Mouse (Mus musculus): ENCODE results near the gene St8sia1.

Gene St8sia1

DNA sequence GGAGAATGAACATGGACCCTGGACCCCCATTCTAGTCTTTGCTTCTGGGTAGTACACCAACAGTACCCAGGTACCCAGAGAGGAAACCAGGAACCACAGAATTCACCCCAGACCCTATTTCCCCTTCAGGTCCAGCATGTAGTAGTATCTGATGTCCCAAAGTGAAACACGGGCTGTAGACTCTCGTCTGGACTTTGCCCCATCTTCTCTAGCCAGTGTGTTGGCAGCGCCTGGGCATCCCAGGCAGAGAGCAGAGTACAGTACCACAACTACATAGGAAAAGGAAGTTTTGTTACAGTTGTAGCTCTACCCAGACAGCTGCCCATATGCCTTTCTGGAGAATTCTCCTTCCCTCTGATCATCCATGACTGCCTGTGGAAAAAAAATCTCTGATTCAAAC is 134.0 kb downstream of the St8sia1 start:
- no peak for DNase-seq (ENCODE audit: low read depth, low spot score)

DNA sequence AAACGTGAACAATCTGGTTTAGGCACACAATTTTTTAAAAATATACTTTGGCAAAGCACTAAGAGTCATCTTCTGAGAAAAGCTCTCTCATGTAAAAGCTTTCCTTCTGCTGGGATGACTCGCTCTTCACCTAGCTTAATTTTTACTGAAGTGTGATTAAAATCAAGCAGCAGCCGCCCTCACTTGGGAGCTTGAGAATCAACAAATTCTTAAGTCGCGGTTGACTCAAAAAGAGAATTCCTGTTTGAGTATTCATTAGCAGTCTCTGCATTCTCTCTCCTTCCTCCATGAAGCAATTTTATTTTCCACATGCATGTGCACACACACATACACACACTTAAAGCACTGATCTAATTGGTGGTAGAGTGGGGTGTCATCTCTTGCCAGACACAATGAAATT is 138.8 kb downstream of the St8sia1 start:
- no peak for DNase-seq (ENCODE audit: low read depth, low spot score)

DNA sequence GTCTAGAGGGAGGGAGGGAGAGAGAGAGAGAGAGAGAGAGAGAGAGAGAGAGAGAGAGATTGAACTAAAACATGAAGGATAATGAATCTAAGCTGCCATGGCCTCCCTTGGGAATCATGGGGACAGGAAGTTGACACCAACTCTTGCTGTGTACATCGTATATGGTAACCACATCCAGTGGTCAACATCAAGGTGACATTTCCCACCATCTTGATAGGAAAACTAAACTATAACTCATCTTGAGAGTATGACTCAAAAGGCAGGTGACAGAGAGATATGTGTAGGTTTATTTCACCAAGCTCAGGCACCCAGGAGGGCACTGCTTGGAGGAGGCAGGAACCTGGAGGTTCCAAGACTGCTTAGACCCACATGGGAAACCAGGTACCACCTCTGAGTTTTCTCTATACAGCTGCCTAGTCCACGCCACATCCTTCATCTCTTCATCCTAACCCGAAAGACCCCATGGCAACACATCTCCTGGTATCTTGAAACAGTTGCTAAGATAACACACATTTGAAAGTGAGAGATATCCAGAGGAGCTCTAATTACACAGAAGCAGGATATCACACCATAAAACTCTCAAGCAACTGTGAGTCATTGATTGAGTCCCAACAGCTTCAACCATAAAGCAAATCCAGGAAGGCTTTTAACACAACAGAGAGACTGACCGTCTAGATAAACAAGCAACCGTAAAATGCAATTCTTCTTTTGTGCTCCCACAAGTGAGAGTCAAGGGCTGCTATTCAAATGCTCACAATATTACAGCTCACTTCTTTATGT is 141.1 kb downstream of the St8sia1 start:
- no peak for DNase-seq (ENCODE audit: low read depth, low spot score)

DNA sequence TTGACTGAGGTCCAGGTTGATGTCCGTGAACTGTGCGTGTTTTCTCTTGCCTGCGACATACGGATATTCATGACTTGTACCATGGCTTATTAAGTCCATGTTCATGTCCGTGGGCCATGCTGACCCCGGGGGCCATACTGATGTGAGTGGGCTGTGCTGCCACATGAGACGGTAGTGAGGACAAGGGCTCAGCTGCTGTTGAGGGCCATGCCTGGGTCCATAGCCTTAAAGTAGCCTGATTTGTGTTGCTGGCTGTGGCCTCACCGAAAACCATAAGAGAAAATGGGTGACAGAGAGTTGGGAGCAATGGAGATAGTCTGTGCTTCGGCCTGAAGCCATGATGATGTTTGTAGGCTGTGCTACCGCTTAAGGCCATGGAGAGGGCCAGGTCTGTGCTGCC is 145.9 kb downstream of the St8sia1 start:
- DNase-seq (ENCODE audit: low read depth, low spot score) = no peak

DNA sequence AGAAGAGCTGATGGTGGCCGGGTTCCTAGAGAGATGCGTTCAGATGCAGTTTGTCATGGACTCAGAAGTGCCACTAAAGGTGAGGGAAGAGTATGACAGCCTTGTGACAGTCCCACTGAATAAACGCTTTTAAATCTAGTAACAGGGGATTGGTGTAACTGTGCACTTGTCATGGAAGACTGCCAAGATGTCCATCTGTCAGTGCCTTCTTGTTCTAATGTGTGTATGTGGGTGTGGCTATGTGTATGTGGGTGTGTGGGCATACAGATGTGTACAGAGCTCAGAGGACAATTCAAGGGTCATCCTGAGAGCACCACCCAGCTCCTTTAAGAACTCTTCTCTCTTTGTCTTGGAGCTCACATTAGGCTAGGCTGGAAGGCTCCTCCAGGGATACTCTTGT is 148.7 kb downstream of the St8sia1 start:
- DNase-seq (ENCODE audit: low read depth, low spot score) = no peak

DNA sequence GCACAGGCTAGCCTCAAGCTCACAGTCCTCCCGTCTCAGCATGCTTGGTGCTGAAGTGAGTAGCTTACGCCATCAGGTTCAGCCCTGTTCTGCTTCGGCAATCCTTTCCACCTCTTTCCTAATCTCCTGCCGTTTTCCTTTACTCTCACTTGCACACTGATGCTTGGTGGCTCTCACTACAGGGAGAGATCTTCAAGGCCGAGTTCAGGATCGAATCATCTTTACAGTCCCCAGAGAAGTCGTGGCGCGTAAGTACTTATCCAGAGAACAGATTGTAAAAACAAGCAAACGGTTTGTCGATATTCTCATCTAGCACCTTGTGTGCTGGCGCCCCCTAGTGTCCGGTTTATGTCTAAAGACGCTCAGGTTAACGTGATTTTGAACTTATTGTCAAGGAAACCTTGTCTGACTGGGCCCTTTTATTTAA is 149.7 kb downstream of the St8sia1 start:
- DNase-seq (ENCODE audit: low read depth, low spot score) = peak; percentile 71

DNA sequence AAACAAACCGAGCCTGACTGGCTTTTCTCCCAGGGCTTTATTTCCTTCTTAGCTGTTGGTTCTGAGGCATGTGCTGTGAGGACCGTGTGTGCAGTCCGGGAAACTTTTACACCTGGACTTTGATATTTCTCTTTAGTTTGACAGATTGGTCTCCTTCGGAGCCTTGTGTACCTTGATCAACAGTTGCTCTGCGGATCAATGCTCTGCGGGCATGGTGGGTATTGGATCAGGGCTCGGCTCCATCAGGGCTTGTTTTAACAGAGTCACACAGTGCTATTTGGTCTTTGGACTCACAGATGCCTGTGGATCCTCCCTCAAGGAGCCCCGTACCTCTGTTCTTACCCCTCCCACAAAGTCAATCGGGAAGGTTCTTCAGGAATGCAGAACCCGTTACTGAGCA is 150.2 kb downstream of the St8sia1 start:
- DNase-seq (ENCODE audit: low read depth, low spot score) = no peak

DNA sequence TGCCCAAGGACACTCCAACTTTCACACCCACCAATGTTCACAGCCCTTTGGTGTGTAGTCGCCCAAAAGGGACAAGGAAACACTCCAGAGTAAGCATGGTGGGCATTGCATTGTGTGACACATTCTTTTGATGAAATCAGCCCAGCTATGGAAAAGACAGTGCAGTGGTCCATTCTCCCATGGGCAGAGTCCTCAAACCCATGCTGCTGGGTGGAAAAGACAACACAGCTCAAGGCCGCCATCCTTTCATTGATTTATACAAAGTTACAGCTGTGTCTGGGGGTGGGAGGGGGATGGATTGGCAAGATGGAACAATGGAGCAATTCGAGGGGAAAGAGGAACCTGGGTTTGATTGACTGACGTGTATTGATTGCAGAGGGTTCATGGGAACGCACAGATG is 151.3 kb downstream of the St8sia1 start:
- no peak for DNase-seq (ENCODE audit: low read depth, low spot score)

DNA sequence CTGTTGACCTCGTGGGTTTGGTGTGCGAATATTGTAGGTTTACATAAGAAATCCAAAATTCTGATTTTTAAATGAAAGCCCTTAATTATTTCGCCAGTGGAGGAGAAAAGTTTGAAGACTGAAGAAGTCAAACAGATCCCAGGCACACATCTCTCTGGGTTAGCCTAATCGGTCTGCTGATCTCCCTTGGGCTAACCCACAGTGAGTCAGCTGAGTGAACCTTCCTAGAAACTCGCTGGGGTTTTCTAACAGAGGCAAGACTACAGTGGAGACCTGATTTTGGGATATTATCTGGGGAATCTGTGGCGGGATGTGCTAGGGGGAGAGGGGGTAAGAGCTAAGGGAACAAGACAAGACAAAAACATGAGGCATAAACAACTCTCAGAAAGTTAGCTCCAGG is 154.0 kb downstream of the St8sia1 start:
- DNase-seq (ENCODE audit: low read depth, low spot score) = no peak

DNA sequence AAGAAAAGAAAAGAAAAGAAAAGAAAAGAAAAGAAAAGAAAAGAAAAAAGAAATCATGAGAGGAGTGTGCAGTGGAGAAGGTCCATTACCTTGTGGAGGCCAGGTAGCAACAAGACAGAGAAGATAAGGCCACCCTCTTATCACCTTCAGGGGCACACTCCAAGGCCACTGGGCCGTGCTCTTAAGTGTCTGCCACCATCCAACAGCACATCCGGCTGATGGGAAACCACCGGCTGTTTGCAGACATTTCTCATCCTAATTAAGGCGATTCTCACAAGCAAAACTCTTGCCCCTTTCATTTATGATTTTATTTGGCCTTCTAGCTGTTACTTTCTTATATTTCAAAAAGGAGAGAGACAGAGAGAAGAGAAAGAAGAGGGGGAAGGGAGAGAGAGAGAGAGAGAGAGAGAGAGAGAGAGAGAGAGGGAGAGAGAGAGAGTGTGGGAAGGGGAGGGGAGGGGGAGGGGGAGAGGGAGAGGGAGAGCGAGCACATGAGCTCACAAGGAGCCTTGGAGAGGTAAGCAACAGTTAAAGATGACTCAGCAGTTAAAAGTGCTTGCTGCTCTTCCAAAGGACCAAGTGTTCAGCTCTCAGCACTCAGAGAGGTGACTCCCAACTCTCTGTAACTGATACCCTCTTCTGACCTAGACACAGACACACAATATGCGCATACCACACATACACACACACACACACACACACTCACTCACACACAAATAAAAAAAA is 154.7 kb downstream of the St8sia1 start:
- no peak for DNase-seq (ENCODE audit: low read depth, low spot score)

DNA sequence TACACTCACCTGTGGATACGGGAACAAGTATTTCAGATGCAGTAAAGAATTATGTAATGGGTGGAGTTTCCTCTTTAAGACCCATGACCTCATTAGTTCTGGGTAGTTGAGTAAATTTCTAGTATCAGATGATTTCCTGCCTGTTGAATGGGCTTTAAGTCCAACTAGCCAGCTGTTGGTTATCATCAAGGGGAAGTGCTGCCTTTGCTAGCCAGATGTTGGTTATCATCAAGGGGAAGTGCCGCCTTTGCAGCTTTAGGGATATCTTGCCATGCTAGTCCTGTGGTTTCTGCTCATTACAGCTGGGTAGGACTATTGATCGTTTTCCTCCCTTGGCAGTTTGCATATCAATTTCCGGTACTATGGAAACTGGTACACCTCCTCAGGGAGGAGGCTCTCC is 157.9 kb downstream of the St8sia1 start:
- DNase-seq (ENCODE audit: low read depth, low spot score) = no peak

DNA sequence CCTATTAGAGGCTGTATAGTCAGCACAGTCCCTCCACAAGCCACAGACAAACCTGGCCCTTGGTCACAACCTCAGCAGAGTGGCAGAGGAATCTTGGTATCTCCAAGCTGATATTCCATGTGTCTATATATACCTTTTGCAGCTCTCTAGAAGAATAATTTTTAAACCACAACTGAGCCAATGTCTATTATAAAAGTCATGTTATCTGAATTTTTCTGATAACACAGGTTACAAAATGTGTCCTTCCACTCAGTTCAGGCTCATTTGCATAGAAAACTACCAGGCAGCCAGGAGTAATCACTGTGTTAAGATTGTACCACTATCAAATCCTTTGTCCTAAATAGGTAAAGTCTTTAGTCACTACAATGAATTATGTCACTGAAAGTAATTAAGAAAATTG is 159.8 kb downstream of the St8sia1 start, which contains the start of gene Sult6b2:
Gene Sult6b2 (minus strand): TSS at position 101 of the 400 bp plus-strand sequence.
- DNase-seq (ENCODE audit: low read depth, low spot score) = no peak

DNA sequence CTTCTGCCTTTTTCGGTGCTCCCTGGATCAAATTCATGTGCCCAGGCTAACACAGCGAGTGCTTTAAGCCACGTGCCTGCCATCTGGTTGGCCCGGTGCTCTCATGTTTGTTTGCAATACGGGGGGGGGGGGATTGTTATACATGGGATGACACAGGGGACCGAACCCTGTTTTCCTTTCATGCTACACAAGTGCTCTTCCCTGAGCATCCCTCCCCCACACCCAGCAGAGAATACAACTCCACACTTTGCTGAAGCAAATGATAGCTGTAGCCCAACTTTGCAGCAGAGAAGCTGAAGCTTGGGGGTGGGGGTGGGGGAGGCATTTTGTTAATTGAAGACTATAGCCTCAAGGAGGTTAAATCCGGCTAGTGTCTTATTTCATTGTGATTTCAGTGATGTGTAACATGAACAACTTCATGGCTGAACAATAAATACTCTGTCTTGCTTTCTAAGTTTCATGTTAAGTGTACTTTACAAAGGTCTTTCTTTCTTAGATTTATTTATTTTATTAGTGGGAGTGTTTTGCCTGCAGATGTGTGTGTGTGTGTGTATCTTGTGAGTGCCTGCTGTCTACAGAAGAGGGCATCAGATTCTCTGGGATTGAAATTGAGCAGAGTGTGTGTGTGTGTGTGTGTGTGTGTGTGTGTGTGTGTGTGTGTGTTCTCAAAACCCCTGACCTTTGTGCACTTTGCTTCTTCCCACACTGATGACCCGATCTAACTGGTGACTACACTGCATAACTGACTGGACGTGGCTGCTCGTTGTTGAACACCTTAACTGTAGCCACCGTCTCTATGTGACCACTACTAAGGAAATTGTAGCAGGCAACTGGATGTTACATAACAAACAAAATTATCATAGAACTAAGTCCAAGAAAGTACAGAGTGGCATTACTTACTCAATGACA is 161.4 kb downstream of the St8sia1 start:
- DNase-seq (ENCODE audit: low read depth, low spot score) = no peak

DNA sequence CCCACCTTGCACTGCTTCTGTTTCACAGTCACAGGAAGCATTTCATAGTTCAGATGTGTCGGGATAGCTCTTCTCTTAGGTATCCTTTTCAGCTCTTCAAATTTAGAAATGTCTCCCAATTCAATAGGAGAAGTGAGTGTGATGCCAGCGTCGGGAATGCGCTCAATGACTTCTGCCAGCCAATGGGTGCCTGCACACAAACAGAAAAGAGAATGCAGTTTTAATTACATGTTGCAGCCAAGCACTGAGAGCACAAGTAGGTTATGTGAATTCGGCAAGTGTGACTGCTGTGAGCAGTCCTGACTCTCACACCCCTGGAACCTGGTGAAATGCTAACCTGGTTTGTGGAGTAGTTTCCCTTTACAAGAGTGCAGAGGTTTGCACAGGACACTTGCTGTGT is 162.6 kb downstream of the St8sia1 start:
- DNase-seq (ENCODE audit: low read depth, low spot score) = no peak

DNA sequence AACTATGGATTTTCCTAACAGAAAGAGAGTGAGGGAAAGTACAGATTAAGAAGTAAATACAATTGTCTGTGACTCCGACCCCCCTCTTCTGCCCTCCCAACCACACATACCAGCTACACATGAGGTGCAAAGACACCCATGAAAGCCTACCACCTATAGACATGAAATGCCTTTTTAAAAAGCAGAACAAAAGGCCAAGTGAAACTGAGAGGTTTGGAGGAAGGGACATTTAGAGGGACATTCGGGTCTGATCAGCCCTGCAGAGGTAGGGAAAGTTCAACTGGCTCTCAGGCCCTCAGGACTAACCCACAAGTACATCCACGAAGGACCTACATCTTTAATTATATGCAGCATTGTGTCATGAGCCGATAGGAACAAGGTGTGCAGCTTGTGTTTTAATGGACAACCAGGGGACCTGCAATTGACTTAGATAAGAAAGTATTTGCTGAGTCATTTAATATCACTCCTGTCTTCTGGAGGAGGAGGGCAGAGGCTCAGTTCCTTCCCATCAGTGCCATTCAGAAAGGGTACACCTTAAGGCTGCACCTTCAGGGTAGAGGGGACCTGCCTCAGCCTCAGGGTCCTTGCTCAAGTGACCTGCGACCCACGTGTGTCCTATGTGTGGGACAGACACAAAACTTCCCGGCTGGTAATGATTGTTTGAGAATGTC is 164.4 kb downstream of the St8sia1 start:
- DNase-seq (ENCODE audit: low read depth, low spot score) = no peak

DNA sequence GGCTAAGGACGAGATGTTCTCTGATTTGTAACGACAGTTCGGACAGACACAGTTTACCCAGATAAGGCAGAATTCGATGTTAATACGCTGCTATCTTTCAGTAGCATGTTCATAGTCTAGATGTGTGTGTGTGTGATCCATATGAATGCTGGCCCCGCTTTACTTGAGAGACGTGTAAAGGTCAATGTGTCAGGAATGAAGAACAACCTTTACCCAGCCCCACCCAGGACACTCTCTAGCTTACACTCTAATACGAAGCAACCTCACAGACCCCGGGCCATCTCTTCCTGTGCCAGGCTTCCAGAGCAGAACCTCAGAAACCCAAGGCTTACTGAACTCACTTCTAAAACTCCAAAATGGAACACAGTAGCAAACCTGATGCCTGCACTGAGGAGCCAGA is 165.4 kb downstream of the St8sia1 start:
- no peak for DNase-seq (ENCODE audit: low read depth, low spot score)

DNA sequence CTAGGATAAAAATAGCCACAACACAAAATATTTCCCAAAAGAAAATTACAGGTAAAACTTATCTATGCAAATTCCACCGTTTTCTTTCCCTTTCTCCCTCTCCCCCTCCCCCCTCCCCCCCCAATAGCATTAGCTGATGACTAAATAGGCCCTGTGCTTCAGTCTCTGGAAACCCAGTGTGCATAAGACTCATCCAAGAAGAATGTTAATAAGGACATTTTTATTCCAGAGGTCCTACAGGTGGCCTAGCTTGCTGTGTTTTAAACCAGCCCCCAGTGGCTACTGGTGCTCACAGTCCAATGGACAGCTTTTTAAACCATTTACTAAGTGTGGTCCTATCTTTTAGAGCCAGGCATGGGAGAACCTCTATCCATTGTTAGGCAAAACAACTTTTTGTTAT is 166.3 kb downstream of the St8sia1 start:
- no peak for DNase-seq (ENCODE audit: low read depth, low spot score)

DNA sequence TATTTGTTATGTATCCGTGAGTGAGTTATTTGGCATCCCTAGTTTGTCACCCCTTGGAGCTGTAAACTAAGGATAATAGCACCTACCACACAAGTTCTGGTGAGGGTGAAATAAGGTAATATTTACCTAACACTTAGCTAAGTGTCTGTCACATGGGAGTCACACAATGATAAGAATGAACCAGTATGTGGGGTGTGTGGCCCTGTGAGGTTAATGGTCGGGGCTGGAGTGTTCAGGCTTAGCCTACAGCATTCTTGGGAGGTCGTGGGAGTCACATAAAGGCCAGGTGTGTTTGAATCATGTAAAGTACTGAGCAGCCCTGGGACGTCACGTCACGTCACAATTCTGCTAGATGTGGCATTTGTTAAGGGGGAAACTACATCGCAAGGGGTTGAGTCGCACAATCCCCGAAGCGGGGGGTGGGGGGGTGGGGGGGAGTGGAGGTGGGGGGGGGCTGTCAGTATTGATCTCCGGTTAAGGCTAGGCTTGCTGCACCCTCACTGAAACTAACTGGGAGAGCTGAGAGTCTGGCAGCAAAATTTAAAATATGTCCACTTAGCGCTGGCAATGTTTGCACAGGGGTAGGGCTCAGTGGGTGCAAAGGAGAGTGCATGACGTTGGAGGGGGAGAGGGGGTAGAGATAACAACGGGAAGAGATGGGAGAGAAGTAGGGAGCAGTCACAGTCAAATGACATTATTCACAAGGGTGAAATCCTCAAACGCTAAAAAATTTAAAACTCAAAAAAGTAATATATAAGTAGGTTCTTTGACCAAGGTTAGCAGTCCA is 168.4 kb downstream of the St8sia1 start:
- no peak for DNase-seq (ENCODE audit: low read depth, low spot score)

DNA sequence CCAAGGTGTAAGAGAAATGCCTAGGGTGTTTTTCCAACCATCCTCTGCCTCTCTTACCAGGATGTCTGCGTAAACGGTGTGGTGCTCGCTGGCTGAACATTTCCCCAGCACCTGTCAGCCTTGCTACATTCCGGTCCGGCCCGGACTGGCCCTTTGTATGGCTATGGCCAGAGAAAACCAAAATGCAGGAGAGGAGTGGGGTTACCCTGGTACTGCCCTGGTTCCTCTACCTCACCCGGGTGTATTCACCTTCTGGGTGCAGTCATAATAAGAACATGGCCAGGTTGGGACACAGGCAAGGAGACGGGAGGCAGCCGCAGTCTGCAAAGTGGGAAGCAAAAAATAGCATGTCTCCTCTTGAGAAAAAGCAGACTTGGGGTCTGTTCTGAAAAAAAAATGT is 169.2 kb downstream of the St8sia1 start:
- DNase-seq (ENCODE audit: low read depth, low spot score) = no peak

DNA sequence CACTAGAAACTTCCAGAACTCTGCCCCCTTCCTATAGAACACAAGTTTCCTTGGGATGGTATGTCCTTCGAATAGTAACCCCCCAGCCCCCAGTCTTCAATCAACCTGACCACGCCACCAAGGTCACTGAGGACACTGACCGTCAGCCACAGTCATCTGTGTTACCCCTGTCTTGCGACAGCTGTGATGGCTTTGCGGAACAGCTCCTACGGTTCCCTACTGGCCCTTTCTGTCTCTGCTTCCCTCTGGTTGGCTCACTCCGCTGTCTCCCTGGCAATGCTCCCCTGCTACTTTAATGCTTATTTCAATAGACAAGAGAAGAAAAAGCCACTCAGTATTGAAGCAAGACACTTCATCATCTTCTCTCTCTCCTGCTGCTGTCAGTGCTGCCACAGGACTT is 170.8 kb downstream of the St8sia1 start:
- DNase-seq (ENCODE audit: low read depth, low spot score) = no peak
